Mouse (Mus musculus) liver, embryonic 14.5 days (tissue): ENCODE data around the gene Fbxl22.

Experiments
- CTCF ChIP-seq: IDR thresholded peaks from 2 replicates; pipeline ENCODE4 v1.5.1; 2016; ENCODE audit warnings: antibody characterized with exemption, low read depth, control low read depth
- EP300 ChIP-seq: IDR thresholded peaks from 2 replicates; pipeline ENCODE4 v1.6.1; 2016; ENCODE audit warnings: antibody characterized with exemption, low read depth

GRCm38 (mm10) chr9:66520299-66520698 lies 5.9 kb upstream of the Fbxl22 start:
- no peak for TF ChIP-seq CTCF
- TF ChIP-seq EP300: no peak
